Mouse (Mus musculus) limb, embryonic 14.5 days (tissue): ENCODE measurements around the gene Adamtsl1. TPM values are rescaled to one million over a fixed set of nuclear protein-coding genes. Genes with fewer than 3 reads are reported as not detected.

Experiments
- ATAC-seq: fragments of 200-750 bp; cut with Nextera tagmentation; 2 replicates; pipeline ENCODE4 v1.8.0; 2017; ENCODE audit warnings: low read depth, moderate number of reproducible peaks, moderate TSS enrichment; ENCODE audit not compliant: low FRiP score
- DNase-seq: peaks from one replicate; pipeline ENCODE4 v3.0.0-alpha.2; 2015; ENCODE audit warnings: low spot score
- H3K27ac ChIP-seq: fragments of 300-500 bp; sonication (generic); replicated peaks from 2 replicates; pipeline ENCODE4 v1.5.1; 2014; ENCODE audit warnings: low read depth, mild to moderate bottlenecking, low read length, moderate library complexity, mixed read lengths
- H3K27me3 ChIP-seq: fragments of 300-500 bp; sonication (generic); 2 replicates; pipeline ENCODE4 v1.6.1; 2014; ENCODE audit warnings: low read length, mixed read lengths; ENCODE audit not compliant: control insufficient read depth, insufficient read depth
- H3K36me3 ChIP-seq: fragments of 300-500 bp; sonication (generic); 2 replicates; pipeline ENCODE4 v1.6.1; 2014; ENCODE audit warnings: mild to moderate bottlenecking, low read length, moderate library complexity, mixed read lengths; ENCODE audit not compliant: control insufficient read depth, insufficient read depth
- H3K4me1 ChIP-seq: fragments of 300-500 bp; sonication (generic); 2 replicates; pipeline ENCODE4 v1.6.1; 2014; ENCODE audit warnings: antibody characterized with exemption, low read length, mixed read lengths; ENCODE audit not compliant: control insufficient read depth, insufficient read depth
- H3K4me2 ChIP-seq: fragments of 300-500 bp; sonication (generic); replicated peaks from 2 replicates; pipeline ENCODE4 v1.6.1; 2014; ENCODE audit warnings: low read depth, mild to moderate bottlenecking, low read length, moderate library complexity; ENCODE audit not compliant: severe bottlenecking
- H3K4me3 ChIP-seq: fragments of 300-500 bp; sonication (generic); replicated peaks from 2 replicates; pipeline ENCODE4 v1.5.1; 2014; ENCODE audit warnings: low read length
- H3K9ac ChIP-seq: fragments of 300-500 bp; sonication (generic); 2 replicates; pipeline ENCODE4 v1.6.1; 2014; ENCODE audit warnings: mild to moderate bottlenecking, low read depth, low read length, moderate library complexity; ENCODE audit not compliant: severe bottlenecking
- H3K9me3 ChIP-seq: fragments of 300-500 bp; sonication (generic); 2 replicates; pipeline ENCODE4 v1.6.1; 2016; ENCODE audit warnings: low read length; ENCODE audit not compliant: control insufficient read depth
- POLR2A ChIP-seq: fragments of 200-500 bp; IDR thresholded peaks from 2 replicates; pipeline ENCODE4 v1.8.0; 2012; ENCODE audit warnings: inconsistent platforms, mild to moderate bottlenecking, moderate library complexity, borderline replicate concordance; ENCODE audit not compliant: insufficient read depth, insufficient read length; ENCODE audit errors: extremely low read depth
- WGBS: fragments of 180-500 bp; shearing (Covaris S2); extraction: QIAGEN DNeasy Blood & Tissue Kit; methylation state at CpG from one replicate; pipeline ENCODE4 v1.1.7; 2014; 5-methylcytosine and 5-hydroxymethylcytosine counted together
- polyA plus RNA-seq, 2 experiments: library from polyadenylated mRNA; depleted of rRNA in 1 of 2; stranded (reverse) in 1 of 2; unstranded in 1 of 2; fragments of >200 nt; fragmentation: Nextera tagmentation in 1 of 2; extraction: Ambion mirVana in 1 of 2; gene quantifications; 2 replicates each; pipeline versions ENCODE4 v1.2.1 to v1.2.3; 2012 to 2014

Gene Adamtsl1
- polyA plus RNA-seq, 2 experiments: 22.9 to 47.5 TPM

DNA sequence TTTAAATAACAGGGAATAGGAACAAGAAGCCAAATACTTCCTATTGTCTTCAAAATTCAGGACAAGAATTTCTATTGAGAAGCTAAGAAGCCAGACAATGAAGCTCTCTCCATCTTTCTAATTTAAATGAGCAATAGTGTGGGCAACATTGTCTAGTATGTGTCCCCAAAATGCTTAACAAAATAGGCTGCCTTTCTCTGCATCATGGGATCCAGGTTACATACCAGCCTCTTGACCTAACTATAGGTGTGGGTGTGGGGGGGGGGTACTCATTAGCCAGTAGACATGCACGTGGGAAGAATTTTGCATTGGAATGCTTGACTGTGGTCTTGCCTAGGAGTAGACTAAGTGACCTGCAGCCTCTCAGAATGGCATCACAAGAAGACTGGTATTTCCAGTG, 305.9 kb downstream of the Adamtsl1 start:
- Histone ChIP-seq H3K27me3 (no peaks in the 10 kb centered on the region), H3K4me3 (no peak overlapping the region), H3K4me1 (no peaks in the 10 kb centered on the region), H3K9ac (no peak overlapping the region), H3K36me3 (no peaks in the 10 kb centered on the region), H3K27ac (no peak overlapping the region), H3K9me3 (no peaks in the 10 kb centered on the region), H3K4me2 (no peak overlapping the region)
- DNase-seq: no peak
- TF ChIP-seq POLR2A: no peak
- no peak for ATAC-seq
- WGBS: 36% methylated on average over 1 of the region's 1 CpGs

DNA sequence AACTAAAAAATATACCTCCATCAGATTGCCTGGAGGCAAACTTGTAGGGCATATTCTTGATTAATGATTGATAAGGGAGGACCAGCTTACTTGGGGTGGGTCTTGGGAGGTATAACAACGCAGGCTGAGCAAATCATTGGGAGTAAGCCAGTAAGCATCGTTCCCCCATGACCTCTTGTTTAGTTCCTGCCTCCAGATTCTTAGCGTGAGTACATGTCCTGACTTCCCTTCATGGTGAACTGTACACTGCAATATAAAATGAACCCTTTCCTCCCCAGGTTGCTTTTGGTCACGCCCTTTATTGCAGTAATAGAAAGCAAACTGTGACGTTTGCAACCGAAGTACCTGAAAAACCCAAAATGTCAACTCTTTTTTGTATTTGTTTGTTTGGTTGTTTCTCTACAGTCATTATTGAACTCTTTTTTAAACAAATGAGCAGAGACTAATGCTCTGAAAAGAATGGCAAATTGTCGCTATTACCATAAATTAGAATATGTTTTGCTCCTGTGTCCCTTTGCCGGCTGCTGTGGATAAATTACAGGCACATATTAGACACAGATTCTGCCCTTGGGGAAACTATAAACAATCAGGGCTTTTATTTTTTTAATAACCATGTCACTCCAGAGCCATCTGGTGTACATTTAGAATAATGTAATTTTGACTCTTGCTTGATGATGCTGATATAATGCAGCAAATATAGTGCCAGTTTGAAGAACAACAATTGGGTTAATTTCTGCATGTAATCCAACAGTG, 310.2 kb downstream of the Adamtsl1 start:
- no peak overlapping the region for H3K4me2 ChIP-seq
- H3K9ac ChIP-seq: no peak overlapping the region
- no peaks in the 10 kb centered on the region for H3K9me3 ChIP-seq
- no peaks in the 10 kb centered on the region for H3K27me3 ChIP-seq
- no peaks in the 10 kb centered on the region for H3K36me3 ChIP-seq
- no peak for ATAC-seq
- DNase-seq: no peak
- H3K27ac ChIP-seq: no peak overlapping the region
- WGBS: 42% methylated on average over 8 of the region's 8 CpGs
- H3K4me3 ChIP-seq: no peak overlapping the region
- H3K4me1 ChIP-seq: no peaks in the 10 kb centered on the region; the same call in 1 of the 2 replicates
- TF ChIP-seq POLR2A: no peak

DNA sequence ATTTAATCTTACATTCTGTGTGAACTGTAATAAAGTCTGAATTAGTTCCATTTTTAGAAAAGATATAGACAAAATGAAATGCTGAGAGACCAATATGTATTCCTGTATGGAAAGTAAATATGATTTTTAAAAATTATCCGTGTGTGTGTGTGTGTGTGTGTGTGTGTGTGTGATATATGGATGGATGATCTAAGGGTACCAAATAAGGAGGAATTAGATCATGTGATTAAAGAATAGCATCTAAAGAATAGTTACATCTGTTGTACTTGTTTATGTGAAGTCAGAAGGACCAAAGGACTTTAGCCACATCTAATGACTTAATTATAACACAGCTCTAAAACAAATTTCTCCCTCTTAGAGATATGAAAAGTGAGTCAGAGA, 310.7 kb downstream of the Adamtsl1 start:
- Histone ChIP-seq H3K9ac (no peak overlapping the region), H3K4me3 (no peak overlapping the region), H3K27me3 (no peaks in the 10 kb centered on the region), H3K27ac (no peak overlapping the region), H3K4me2 (no peak overlapping the region), H3K9me3 (no peaks in the 10 kb centered on the region), H3K4me1 (no peaks in the 10 kb centered on the region; the same call in 1 of the 2 replicates), H3K36me3 (no peaks in the 10 kb centered on the region)
- no peak for TF ChIP-seq POLR2A
- ATAC-seq: no peak
- no peak for DNase-seq
- WGBS: 63% methylated on average over 1 of the region's 1 CpGs

DNA sequence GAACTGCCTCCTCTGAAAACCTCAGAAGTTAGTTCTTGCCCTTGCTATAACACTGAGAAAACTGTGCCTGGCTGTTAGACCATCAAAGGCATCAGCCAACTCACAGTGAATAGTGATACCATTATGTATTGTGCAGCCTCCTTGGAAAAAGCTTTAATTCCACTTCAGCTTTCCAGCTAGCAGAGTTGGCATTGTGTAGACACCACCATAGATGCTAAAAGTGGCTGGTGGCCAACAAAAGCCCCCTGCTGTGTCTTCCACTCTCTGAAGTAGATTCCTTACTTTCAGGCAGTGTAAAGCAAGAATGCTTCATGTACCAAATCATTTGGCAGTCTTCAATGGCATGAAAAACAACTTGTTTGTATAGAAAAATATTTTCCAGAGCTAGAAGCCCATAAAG, 323.1 kb downstream of the Adamtsl1 start:
- ATAC-seq (0 out of 2 replicates have a peak, but pooled peaks have one; percentile 23), DNase-seq (peak; percentile 64)
- no peaks in the 10 kb centered on the region for H3K9me3 ChIP-seq
- no peaks in the 10 kb centered on the region for H3K36me3 ChIP-seq
- H3K4me1 ChIP-seq: peaks cover 24% of the 10 kb centered on the region
- no peak overlapping the region for H3K4me3 ChIP-seq
- peak overlapping the region; percentile 33; the same call in 1 of the 2 replicates for H3K27ac ChIP-seq
- H3K9ac ChIP-seq: no peak overlapping the region
- TF ChIP-seq POLR2A: no peak
- H3K27me3 ChIP-seq: no peaks in the 10 kb centered on the region
- H3K4me2 ChIP-seq: no peak overlapping the region

DNA sequence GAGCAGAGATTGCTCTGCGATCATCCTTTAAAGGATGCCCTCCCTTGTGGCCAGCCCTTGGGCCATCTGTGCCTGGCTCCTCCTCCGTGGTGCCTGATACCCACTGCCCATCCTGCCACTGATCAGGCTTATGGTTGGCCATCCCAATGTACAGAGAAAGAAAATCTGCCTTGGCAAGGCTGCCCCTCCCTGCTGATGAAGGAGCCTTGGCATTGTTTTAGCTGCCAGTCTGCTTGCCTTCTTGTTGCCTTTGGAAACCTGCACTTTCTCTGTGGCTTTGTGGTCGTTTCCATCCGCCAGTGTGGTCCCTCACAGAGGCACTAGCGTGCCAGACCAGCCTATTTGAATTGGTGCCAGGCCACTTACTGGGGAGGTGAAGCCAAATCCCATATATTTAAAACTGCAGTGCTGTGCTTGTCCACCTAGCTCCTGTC, 323.6 kb downstream of the Adamtsl1 start:
- Histone ChIP-seq H3K36me3 (no peaks in the 10 kb centered on the region), H3K4me1 (peaks cover 26% of the 10 kb centered on the region), H3K27me3 (no peaks in the 10 kb centered on the region), H3K9ac (no peak overlapping the region), H3K27ac (peak overlapping the region; percentile 52; the same call in 1 of the 2 replicates), H3K9me3 (no peaks in the 10 kb centered on the region), H3K4me3 (no peak overlapping the region), H3K4me2 (no peak overlapping the region)
- peak; percentile 88 for DNase-seq
- ATAC-seq: peak; percentile 80
- 40% methylated on average over 5 of the region's 5 CpGs for WGBS
- no peak for TF ChIP-seq POLR2A
